Mouse (Mus musculus): ENCODE measurements at regions not wholly inside any gene's neighbourhood (a gene's known extent, or its start where the extent isn't known, plus 50 kb on each side); places are given as distances from the start of the nearest gene placed in this dataset.
A peak's percentile ranks its signal among the peaks of the same experiment; 100 is the strongest.

DNA sequence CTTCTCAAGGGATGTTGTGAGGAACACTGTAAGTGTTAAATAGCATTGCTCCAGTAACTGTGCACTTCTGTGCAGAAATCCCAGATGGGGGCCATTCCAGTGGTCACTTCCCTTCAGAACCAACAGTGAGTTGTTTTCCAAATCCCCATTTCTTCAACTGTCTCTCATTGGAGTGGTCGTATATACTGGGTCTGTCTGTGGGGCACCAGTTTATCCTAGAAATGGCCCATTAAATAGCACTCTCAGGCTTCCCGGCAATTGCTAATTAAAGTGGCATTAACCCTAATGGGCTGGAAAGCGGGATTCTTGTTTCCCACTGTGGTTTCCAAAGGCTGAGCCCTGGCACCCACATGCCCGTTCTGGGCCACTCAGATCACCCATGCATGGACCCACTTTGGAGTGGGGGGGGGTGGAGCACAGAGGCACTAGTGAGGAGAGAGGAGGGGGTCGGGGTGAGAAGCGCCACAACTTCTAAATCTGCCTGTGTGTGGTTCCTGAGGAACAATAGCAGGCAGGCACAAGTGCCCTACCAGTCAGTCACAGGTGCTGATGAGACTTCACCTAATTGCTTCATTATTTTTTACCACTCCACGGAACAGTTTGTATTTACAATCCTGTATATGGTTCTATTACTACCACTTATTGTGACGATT, 78.1 kb downstream of the Fam204a start:
- intact Hi-C loops (cut with DNase I) = loop anchor here (10.0 kb wide), 1 partner anchor 734 kb away; no protein-coding TSS in a partner anchor
- DNase-seq (ENCODE audit: low spot score in 2 of 2) = no peak

DNA sequence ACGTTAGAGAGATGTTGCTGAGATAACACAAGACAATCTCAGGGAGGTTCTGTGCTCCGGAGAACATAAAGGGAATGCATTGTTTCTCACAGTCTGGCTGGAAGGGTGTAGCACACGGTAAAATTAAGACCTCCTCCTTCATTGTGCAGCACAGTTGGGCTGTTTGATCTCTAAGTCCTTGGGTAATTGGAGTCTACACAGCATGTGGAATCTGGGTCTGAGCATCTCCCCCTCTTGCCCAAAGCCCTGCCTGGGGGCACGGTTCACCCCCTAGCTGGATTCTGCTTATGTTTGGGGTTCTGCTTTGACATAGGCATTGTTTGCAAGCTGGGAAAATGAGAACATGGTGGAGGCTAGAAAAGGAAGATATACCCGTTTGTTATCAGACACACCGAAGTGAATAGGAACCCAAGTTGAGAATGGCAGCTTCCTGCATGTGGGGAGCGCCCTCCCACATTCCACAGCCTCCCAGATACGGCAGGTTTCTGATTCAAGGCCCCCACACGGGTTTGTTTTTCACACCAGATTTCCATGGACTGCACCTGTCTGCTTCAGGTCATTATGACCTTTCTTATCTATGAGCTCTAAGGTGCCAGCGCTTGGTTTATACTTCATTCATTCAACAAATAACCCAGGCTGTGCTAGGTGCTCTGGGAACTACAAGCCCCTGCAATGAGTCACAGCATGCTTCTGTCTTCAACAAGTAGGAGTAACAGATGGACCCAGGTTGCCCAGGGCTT, 79.9 kb downstream of the Fam204a start:
- DNase-seq (ENCODE audit: low spot score in 2 of 2) = peak in 1 of 2 experiments; percentile 12
- intact Hi-C loops (cut with DNase I) = loop anchor here (10.0 kb wide), 1 partner anchor 732 kb away; no protein-coding TSS in a partner anchor

GRCm38 (mm10) chr19:60145242-60145641, 81.3 kb downstream of the Fam204a start:
- intact Hi-C loops (cut with DNase I) = loop anchor here (2.0 to 10.0 kb wide), 2 partner anchors 400 to 730 kb away; no protein-coding TSS in a partner anchor
- no peak for DNase-seq (ENCODE audit: low spot score in 2 of 2)

GRCm38 (mm10) chr19:60144336-60144989, 82.0 kb downstream of the Fam204a start:
- intact Hi-C loops (cut with DNase I) = loop anchor here (1.0 to 10.0 kb wide), 4 partner anchors 202 to 730 kb away; partner anchors contain the start of gene Rab11fip2
- DNase-seq (ENCODE audit: low spot score in 2 of 2) = peak; percentile 75 to 83

- DNase-seq (ENCODE audit: low spot score in 2 of 2) = no peak
Observed at GRCm38 (mm10) chr19:60138881-60139280, 87.6 kb downstream of the Fam204a start.

GRCm38 (mm10) chr19:60136491-60136890, 90.0 kb downstream of the Fam204a start:
- intact Hi-C loops (cut with DNase I) = no loop called here
- DNase-seq (ENCODE audit: low spot score in 2 of 2) = no peak

More at GRCm38 (mm10) chr19:60138881-60139280, 87.6 kb downstream of the Fam204a start:
- intact Hi-C loops (cut with DNase I) = no loop called here

GRCm38 (mm10) chr19:60134447-60135328, 91.8 kb downstream of the Fam204a start:
- DNase-seq (ENCODE audit: low spot score in 2 of 2) = no peak
- intact Hi-C loops (cut with DNase I) = no loop called here

GRCm38 (mm10) chr19:60129635-60130034, 96.9 kb downstream of the Fam204a start:
- intact Hi-C loops (cut with DNase I) = no loop called here
- no peak for DNase-seq (ENCODE audit: low spot score in 2 of 2)

DNA sequence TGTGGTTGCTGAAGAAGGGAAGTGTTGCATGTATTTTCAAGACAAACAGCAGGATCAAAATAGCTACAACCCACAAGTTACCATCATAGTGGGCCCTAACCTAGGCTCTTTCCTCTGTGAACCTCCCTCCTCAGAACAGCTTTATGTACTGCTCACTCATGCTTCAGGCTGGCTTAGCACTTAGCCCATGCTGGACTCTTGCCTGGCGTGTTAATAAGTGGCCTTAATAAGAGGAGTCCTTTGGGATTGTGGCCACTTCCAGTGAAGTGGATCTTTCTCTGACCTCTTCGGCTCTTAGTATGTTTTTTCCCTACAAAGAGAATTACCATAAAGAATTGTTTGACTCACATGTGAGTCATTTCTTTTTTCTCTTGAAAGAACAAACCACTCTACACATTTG, 101.9 kb downstream of the Fam204a start:
- no peak for DNase-seq (ENCODE audit: low spot score in 2 of 2)
- intact Hi-C loops (cut with DNase I) = no loop called here

DNA sequence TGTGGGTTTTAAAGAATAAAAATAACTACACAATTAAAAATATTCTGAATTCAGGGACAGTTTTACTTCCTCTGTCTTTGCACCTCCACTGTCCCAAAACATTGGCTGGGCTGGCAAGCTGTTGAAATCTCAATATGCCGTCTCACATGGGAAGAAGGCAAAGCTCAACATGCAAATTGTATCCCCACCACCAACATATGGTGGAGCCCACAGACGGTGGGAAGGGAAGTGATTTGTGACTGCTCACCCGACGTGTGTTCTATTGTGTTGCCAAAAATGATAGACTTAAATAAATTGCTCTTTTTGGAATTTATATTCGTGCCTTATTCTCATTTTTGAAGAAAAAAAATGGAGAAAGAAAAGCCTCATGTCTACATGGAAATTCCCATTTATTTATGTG, 105.6 kb downstream of the Fam204a start:
- intact Hi-C loops (cut with DNase I) = no loop called here
- peak in 1 of 2 experiments; percentile 6 for DNase-seq (ENCODE audit: low spot score in 2 of 2)

GRCm38 (mm10) chr19:60119051-60119450, 107.5 kb downstream of the Fam204a start:
- intact Hi-C loops (cut with DNase I) = no loop called here
- DNase-seq (ENCODE audit: low spot score in 2 of 2) = no peak

DNA sequence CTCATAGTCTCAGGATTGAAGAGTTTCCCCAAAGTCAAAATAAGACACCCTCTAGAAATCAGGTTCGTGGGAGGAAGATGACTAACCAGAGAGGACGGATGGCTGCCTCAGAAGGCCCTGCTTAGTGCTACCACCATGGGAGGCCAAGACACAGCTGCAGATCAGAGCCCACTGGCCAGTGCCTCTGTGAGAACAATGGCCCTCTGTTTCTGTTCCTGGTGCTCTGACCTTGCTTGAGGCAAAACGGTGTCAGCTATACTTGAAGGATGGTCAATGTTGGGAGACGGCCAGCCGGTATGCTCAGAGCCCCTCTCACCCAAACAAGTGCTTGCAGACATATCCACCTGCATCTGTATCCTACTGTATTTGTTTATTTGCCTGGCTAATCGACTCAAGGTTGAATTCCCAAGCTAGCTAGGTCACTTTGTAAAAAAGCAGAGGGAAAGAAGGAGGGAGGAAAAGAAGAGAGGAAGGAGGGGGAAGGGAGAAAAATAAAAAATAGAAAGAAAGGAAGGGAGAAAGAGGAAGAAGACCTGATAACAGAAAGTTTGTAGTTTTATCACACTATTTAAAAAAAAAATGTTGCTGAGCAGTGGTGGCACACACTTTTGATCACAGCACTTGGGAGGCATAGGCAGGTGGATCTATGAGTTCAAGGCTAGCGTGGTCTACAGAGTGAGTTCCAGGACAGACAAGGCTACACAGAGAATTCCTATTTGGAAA, 112.7 kb downstream of the Fam204a start:
- intact Hi-C loops (cut with DNase I) = no loop called here
- no peak for DNase-seq (ENCODE audit: low spot score in 2 of 2)

GRCm38 (mm10) chr19:60110278-60110677, 116.2 kb downstream of the Fam204a start:
- no peak for DNase-seq (ENCODE audit: low spot score in 2 of 2)
- intact Hi-C loops (cut with DNase I) = no loop called here

DNA sequence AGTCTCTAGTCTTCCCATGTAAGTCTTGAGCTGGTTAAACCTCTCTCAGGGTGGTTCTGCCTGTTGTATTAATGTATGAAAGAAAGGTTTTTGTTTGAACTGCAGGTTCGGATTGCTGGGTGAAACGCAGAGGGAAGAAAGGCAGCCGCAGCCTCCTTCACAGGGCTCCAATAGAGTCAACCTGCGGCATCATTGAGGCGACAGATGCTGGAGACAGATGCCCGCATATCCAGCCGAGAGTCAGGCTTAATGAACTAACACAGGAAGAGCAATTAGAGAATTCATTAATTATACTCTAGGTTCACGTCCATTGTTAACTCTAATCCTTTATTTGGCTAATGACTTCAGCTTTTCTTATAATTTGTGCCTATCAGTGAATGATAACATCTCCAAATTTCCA, 117.0 kb downstream of the Fam204a start:
- intact Hi-C loops (cut with DNase I) = no loop called here
- no peak for DNase-seq (ENCODE audit: low spot score in 2 of 2)

GRCm38 (mm10) chr19:60097915-60098314, 128.6 kb downstream of the Fam204a start:
- intact Hi-C loops (cut with DNase I) = no loop called here
- DNase-seq (ENCODE audit: low spot score in 2 of 2) = no peak

- DNase-seq (ENCODE audit: low spot score in 2 of 2) = peak in 1 of 2 experiments; percentile 11
- intact Hi-C loops (cut with DNase I) = no loop called here
Observed at GRCm38 (mm10) chr19:60074986-60075385, 131.5 kb upstream of the Rab11fip2 start.

DNA sequence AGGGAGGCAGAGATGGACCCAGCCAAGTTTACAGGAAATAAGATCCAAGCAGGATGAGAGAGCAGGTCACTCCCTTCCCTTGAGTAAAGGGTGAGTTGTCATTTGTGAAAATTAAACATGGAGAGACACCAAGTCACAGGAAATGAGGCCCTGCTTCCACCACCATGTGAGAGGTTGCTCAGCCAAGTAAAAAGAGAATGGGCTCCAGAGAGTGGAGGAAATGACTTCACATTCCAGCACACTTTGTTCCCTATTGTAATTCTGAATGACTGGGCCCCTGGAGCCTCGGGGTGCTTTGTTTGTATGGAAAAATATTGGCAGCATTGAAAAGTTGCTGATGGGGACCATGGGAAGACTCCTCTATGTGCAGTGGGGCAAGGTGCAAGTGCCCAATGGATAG, 129.9 kb upstream of the Rab11fip2 start:
- DNase-seq (ENCODE audit: low spot score in 2 of 2) = no peak
- intact Hi-C loops (cut with DNase I) = no loop called here

DNA sequence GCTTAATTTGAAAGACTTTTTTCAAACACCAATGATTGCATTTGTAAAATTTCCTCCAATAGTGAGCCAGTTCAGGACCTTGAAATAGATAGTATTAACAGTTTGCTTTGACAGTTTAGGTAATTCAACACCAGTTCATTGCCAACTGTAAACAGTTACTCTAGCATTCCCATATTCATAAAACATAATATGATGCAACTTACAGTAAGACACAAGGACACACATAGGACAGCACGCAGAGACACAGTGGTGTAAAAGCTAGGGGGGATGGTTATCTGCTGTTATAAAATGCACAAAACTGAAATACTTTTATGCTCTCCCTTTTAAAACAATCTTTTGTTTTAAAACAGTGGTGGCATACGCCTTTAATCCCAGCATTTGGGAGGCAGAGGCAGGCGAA, 122.7 kb upstream of the Rab11fip2 start:
- DNase-seq (ENCODE audit: low spot score in 2 of 2) = no peak
- intact Hi-C loops (cut with DNase I) = no loop called here

Data from left cerebral cortex, postnatal 25 days (tissue).